Mouse (Mus musculus): ENCODE results near the gene Nhsl1. TPM values are rescaled to one million over a fixed set of nuclear protein-coding genes. Genes with fewer than 3 reads are reported as not detected.

Gene Nhsl1
- polyA plus RNA-seq, 1 experiment from 2014 or later, result 8.2 TPM

DNA sequence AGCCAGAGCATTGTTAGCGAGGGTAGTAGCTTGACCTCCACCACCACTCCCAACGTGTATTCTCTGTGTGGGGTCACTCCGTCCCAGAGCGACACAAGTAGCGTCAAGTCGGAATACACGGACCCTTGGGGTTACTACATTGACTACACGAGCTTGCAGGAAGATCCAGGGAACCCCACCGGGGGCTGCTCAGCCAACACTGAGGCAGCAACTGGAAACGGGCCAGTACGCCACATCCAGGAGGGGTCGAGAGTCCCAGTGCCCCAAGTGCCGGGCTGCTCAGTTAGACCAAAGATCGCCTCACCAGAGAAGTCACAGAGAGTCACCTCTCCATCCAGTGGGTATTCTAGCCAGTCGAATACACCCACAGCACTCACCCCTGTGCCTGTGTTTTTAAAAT, 206.5 kb downstream of the Nhsl1 start:
- Histone ChIP-seq H3K36me3 (peaks cover 29% of the 10 kb centered on the region), H3K27me3 (no peaks in the 10 kb centered on the region), H3K27ac (no peak overlapping the region), H3K4me3 (no peak overlapping the region), H3K9ac (no peak overlapping the region), H3K4me1 (peaks cover 30% of the 10 kb centered on the region), H3K9me3 (no peaks in the 10 kb centered on the region), H3K4me2 (no peak overlapping the region)
- ATAC-seq (ENCODE audit: insufficient number of reproducible peaks, insufficient read depth, low FRiP score, low TSS enrichment, low read depth), result no peak
- 78% methylated on average over 15 of the region's 15 CpGs for whole genome bisulfite sequencing

DNA sequence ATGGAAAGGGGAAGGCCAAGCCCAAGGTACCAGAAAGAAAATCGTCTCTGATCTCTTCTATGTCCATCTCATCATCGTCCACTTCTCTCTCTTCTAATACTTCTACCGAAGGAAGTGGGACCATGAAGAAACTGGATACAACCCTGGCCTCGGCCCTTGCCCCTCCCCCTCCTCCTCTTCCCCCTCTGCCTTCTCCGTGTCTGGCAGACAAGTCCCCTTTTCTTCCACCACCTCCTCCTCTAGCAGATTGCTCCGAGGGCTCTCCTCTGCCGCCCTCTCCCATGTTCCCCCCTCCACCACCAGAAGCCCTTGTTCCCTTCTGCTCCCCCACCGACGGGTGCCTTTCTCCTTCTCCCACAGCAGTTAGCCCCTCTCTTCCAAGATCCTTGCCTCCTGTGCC, 206.9 kb downstream of the Nhsl1 start:
- H3K27me3 ChIP-seq, result no peaks in the 10 kb centered on the region
- 28% methylated on average over 9 of the region's 9 CpGs for WGBS
- no peak overlapping the region for H3K4me3 ChIP-seq
- H3K4me2 ChIP-seq, result no peak overlapping the region
- no peak for ATAC-seq (ENCODE audit: insufficient number of reproducible peaks, insufficient read depth, low FRiP score, low TSS enrichment, low read depth)
- peaks cover 29% of the 10 kb centered on the region for H3K36me3 ChIP-seq
- H3K9ac ChIP-seq, result peak overlapping the region; percentile 11; the same call in 1 of the 2 replicates
- H3K4me1 ChIP-seq, result peaks cover 30% of the 10 kb centered on the region
- peak overlapping the region; percentile 33; the same call in 1 of the 2 replicates for H3K27ac ChIP-seq
- H3K9me3 ChIP-seq, result no peaks in the 10 kb centered on the region

DNA sequence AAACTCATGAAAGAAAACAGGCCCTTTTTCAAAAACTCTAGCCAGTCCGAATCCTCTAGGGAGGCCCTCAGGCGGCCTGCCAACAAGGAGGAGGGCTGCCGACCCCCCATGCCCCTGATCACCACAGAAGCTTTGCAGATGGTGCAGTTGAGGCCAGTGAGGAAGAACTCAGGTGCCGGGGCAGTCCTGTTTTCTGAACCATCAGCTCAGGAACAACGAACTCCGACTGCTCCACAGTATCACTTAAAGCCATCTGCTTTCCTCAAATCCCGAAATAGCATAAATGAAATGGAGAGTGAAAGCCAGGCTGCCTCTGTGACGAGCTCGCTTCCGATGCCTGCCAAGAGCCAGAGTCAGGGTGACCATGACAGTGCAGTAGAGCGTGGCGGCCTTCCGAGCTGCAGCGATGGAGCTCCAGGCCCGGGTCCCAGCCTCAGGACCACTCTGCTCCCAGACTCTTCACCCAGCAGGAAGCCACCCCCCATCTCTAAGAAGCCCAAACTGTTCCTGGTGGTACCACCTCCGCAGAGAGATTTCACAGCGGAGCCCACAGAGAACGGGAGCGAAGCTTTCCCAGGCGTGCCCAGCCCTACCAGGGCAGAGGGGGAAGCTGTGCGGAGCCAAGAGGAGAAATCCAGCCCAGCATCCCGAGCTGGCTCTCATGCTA, 207.5 kb downstream of the Nhsl1 start:
- Histone ChIP-seq H3K4me2 (no peak overlapping the region), H3K36me3 (peaks cover 31% of the 10 kb centered on the region), H3K9me3 (no peaks in the 10 kb centered on the region), H3K27ac (peak overlapping the region; percentile 33; the same call in 1 of the 2 replicates), H3K9ac (peak overlapping the region; percentile 11; the same call in 1 of the 2 replicates), H3K4me3 (no peak overlapping the region), H3K4me1 (peaks cover 30% of the 10 kb centered on the region), H3K27me3 (no peaks in the 10 kb centered on the region)
- ATAC-seq (ENCODE audit: insufficient number of reproducible peaks, insufficient read depth, low FRiP score, low TSS enrichment, low read depth), result no peak; the same call in 1 of the 2 replicates
- WGBS, result 72% methylated on average over 22 of the region's 22 CpGs

DNA sequence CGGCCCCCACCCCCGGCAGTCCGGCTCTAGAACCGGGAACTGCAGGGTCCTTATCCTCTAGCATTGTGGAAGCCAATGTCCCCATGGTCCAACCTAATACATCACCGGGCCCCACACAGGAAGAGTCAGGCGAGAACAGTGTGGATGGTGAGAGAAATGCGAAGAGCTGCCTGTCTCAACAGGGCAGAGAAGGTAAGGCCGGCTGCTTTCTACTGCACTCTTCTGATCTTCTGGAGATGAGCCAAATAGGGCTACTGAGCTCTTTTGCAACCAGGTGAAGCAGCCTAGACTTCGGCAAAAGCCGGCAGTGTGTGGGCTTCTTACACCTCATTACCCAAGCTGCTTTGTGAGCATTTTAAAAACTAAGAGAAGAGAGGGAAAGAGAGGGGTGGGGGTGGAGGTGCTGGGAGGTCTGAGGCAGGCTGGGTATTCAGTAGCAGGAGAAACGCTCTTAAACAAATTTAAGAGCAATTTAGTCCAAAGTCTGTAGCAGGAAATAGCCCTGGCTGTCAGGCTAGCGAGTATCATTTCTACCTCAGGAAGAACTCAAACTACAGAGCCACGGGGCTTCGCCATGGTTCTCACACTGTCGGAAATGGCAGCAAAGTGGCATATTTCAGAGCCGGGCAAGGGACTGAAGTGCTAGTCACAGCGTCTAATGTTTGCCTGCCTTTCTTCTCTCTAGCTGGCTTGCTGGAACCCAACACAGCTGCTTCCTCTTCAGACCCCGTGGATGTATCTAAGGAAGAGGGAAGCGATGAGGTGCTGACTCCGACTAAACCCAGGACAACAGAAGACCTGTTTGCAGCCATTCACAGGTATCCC, 208.3 kb downstream of the Nhsl1 start:
- Histone ChIP-seq H3K4me2 (no peak overlapping the region), H3K4me1 (peaks cover 31% of the 10 kb centered on the region), H3K4me3 (no peak overlapping the region), H3K27ac (0 out of 2 replicates have a peak overlapping the region, but pooled peaks have one; percentile 9), H3K36me3 (peaks cover 39% of the 10 kb centered on the region), H3K9me3 (no peaks in the 10 kb centered on the region), H3K27me3 (no peaks in the 10 kb centered on the region), H3K9ac (no peak overlapping the region)
- ATAC-seq (ENCODE audit: insufficient number of reproducible peaks, insufficient read depth, low FRiP score, low TSS enrichment, low read depth), result no peak; the same call in 1 of the 2 replicates
- WGBS, result 68% methylated on average over 20 of the region's 20 CpGs

DNA sequence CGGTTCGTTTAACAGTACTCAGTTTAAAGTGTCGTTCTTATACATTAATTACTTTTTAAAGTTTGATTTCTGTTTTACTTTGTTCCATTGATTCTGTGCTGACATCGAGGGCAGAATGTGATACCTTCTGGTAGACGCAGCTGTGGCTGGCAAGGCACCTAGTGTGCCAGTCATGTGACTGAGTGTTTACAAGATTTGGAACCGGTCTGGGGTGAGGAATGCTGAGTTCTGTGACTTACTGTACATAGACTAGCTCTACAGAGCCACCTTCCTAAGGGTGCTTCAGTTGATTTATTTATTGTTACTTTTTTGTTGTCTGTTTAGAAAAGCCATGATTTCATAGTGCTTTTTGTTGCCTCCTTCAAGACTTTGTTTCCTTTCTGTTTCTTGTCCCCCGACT, 209.0 kb downstream of the Nhsl1 start:
- ATAC-seq (ENCODE audit: insufficient number of reproducible peaks, insufficient read depth, low FRiP score, low TSS enrichment, low read depth), result no peak
- Histone ChIP-seq H3K4me2 (no peak overlapping the region), H3K4me1 (peaks cover 34% of the 10 kb centered on the region), H3K36me3 (peaks cover 42% of the 10 kb centered on the region), H3K4me3 (no peak overlapping the region), H3K27ac (0 out of 2 replicates have a peak overlapping the region, but pooled peaks have one; percentile 9), H3K9ac (no peak overlapping the region), H3K27me3 (no peaks in the 10 kb centered on the region), H3K9me3 (no peaks in the 10 kb centered on the region)
- WGBS, result 66% methylated on average over 7 of the region's 7 CpGs

DNA sequence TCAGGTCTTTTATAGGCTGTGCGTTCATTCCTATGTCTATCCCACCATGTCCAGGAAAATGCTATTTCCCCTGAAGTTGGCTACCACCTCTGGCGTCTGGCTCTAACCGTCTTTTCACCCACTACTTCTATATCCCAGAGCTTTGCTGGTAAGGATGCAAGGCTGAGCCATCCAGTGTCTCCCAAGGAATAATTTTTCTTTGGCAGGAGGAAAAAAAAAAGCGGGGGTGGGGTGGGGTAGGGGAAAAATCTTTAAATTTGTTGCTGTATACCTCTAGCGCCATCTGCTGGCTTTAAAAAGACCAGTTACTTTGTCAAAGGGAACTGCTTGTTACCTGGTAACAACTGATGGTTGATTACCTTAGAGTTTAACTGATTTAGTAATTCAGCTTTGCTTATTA, 209.7 kb downstream of the Nhsl1 start:
- no peak for ATAC-seq (ENCODE audit: insufficient number of reproducible peaks, insufficient read depth, low FRiP score, low TSS enrichment, low read depth)
- no peak overlapping the region for H3K9ac ChIP-seq
- H3K27me3 ChIP-seq, result no peaks in the 10 kb centered on the region
- no peak overlapping the region for H3K27ac ChIP-seq
- H3K4me1 ChIP-seq, result peaks cover 34% of the 10 kb centered on the region
- 48% methylated on average over 5 of the region's 5 CpGs for WGBS
- H3K4me2 ChIP-seq, result no peak overlapping the region
- no peaks in the 10 kb centered on the region for H3K9me3 ChIP-seq
- peaks cover 40% of the 10 kb centered on the region for H3K36me3 ChIP-seq
- H3K4me3 ChIP-seq, result no peak overlapping the region

DNA sequence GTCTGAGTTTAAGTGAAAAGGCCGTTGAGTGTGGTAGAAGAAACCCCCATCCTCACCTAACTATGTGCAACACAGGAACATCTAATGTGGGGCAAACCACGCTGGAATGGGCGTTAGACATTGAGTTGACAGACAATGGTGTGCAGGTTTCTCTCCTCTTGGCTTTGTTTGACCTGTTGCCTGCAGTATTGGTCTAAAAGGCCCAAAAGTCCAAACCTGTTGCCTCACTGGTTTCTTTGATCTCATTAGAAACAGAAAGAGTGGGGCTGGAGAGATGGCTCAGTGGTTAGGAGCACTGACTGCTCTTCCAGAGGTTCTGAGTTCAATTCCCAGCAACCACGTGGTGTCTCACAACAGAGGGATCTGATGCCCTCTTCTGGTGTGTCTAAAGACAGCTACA, 210.4 kb downstream of the Nhsl1 start:
- Histone ChIP-seq H3K4me2 (no peak overlapping the region), H3K27me3 (no peaks in the 10 kb centered on the region), H3K4me1 (peaks cover 34% of the 10 kb centered on the region), H3K9ac (no peak overlapping the region), H3K27ac (no peak overlapping the region), H3K4me3 (no peak overlapping the region), H3K36me3 (peaks cover 33% of the 10 kb centered on the region), H3K9me3 (no peaks in the 10 kb centered on the region)
- 83% methylated on average over 4 of the region's 4 CpGs for WGBS
- no peak for ATAC-seq (ENCODE audit: insufficient number of reproducible peaks, insufficient read depth, low FRiP score, low TSS enrichment, low read depth)

DNA sequence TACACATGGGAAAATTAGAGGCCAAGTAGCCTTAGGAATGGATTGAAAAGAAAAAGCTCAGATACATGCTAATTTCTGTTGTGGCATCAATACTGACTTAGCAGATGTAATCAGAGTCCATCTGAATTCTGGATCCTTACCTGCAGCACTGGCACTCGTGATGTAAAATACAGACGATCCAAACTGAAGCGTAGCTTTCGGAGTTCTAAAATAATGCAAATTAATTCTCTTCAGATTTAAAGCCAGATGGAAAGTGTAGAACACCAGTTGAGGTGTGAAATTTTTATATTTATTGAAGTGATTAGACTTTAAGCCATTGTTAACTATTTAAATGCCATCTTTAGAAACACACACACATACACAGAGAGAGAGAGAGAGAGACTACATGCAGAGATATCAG, 211.4 kb downstream of the Nhsl1 start:
- no peaks in the 10 kb centered on the region for H3K27me3 ChIP-seq
- no peak overlapping the region for H3K4me3 ChIP-seq
- no peaks in the 10 kb centered on the region for H3K9me3 ChIP-seq
- H3K27ac ChIP-seq, result no peak overlapping the region
- no peak overlapping the region for H3K9ac ChIP-seq
- H3K4me1 ChIP-seq, result peaks cover 34% of the 10 kb centered on the region
- ATAC-seq (ENCODE audit: insufficient number of reproducible peaks, insufficient read depth, low FRiP score, low TSS enrichment, low read depth), result no peak
- WGBS, result 86% methylated on average over 4 of the region's 4 CpGs
- H3K36me3 ChIP-seq, result peaks cover 23% of the 10 kb centered on the region
- H3K4me2 ChIP-seq, result no peak overlapping the region

DNA sequence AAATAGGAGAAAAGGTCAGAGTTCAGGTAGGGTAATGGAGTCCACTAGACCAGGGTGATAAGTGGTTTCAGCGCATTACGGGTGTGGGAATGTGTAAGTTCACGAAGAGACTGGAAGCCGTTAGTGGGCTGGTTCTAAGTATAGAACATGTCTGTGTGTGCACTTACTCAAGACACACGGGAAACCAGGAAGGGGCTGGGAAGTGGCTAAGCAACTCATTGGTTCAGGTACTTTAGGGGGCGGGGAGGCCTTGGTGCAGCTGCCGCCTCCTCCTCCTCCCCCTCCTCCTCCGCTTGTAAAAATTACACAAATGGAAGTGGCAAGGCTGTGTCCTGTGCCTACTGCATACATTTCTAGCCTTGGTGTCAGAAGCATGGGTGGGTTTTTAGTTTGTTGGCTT, 213.5 kb downstream of the Nhsl1 start:
- Histone ChIP-seq H3K4me3 (no peak overlapping the region), H3K27ac (no peak overlapping the region), H3K27me3 (no peaks in the 10 kb centered on the region), H3K4me2 (no peak overlapping the region), H3K36me3 (peaks cover 25% of the 10 kb centered on the region), H3K9ac (no peak overlapping the region), H3K4me1 (peaks cover 16% of the 10 kb centered on the region), H3K9me3 (0 out of 2 replicates have a peak, but pooled peaks cover 2% of the 10 kb centered on the region)
- no peak for ATAC-seq (ENCODE audit: insufficient number of reproducible peaks, insufficient read depth, low FRiP score, low TSS enrichment, low read depth)
- WGBS, result 53% methylated on average over 8 of the region's 8 CpGs

DNA sequence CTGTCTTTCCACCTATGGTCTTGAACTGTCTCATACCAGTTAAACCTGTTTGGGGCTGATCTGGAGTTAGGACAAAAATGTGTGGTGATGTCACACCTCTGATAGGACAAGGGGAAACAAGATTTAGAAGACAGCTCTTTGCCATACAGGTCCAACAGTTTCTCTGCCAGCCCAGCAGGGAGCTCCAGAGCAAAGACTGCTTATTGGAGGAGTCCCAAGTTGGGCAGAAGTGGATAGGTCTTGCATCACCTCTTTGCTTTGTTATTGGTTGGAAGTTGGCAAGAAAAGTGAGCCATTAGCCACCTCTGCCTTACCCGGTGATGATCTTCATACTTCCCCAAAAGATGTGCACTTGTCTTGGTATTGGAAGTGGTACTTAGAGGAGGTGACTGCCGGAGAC, 218.1 kb downstream of the Nhsl1 start:
- Histone ChIP-seq H3K27me3 (no peaks in the 10 kb centered on the region), H3K27ac (no peak overlapping the region), H3K4me3 (no peak overlapping the region), H3K9ac (no peak overlapping the region), H3K4me2 (no peak overlapping the region), H3K4me1 (0 out of 2 replicates have a peak, but pooled peaks cover 4% of the 10 kb centered on the region), H3K36me3 (peaks cover 16% of the 10 kb centered on the region), H3K9me3 (0 out of 2 replicates have a peak, but pooled peaks cover 2% of the 10 kb centered on the region)
- no peak for ATAC-seq (ENCODE audit: insufficient number of reproducible peaks, insufficient read depth, low FRiP score, low TSS enrichment, low read depth)
- 91% methylated on average over 2 of the region's 2 CpGs for WGBS

DNA sequence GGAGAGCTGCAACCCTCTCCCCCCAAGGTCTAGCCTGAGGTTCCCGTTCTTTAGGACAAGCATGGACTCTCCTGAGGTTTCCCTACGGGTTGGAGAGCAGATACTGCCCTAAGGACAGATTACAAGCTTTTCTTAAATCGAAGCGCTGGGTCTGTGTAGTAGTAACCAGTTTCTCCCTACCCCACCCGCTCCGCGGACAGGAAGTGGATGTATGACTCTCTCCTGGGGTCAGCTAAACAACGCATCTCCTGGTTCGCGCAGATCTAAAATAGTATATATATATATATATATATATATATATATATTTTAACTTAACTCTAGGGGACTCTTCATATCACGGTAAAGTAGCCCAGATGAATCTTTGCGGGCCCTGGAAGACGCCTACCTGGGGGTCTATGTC, 226.5 kb downstream of the Nhsl1 start:
- Histone ChIP-seq H3K4me3 (peak overlapping the region; percentile 64), H3K9me3 (no peaks in the 10 kb centered on the region), H3K27ac (no peak overlapping the region), H3K4me2 (peak overlapping the region; percentile 85), H3K9ac (peak overlapping the region; percentile 80), H3K36me3 (no peaks in the 10 kb centered on the region), H3K4me1 (peaks cover 7% of the 10 kb centered on the region), H3K27me3 (no peaks in the 10 kb centered on the region)
- 6% methylated on average over 13 of the region's 13 CpGs for WGBS
- ATAC-seq (ENCODE audit: insufficient number of reproducible peaks, insufficient read depth, low FRiP score, low TSS enrichment, low read depth), result no peak
